Mouse (Mus musculus) intestine, postnatal 0 days (tissue): ENCODE results near the gene Tcp11l2. TPM values are rescaled to one million over a fixed set of nuclear protein-coding genes. Genes with fewer than 3 reads are reported as not detected.

Source experiments
- ATAC-seq: fragments of 200-750 bp; cut with Nextera tagmentation; 2 replicates; pipeline ENCODE4 v1.8.0; 2017; ENCODE audit warnings: mild to moderate bottlenecking, moderate TSS enrichment, moderate library complexity
- H3K27ac ChIP-seq: fragments of 300-500 bp; sonication (generic); 2 replicates; pipeline ENCODE4 v1.5.1; 2014; ENCODE audit warnings: mild to moderate bottlenecking, low read depth, low read length, moderate library complexity
- H3K27me3 ChIP-seq: fragments of 300-500 bp; sonication (generic); replicated peaks from 2 replicates; pipeline ENCODE4 v1.6.1; 2014; ENCODE audit warnings: low read length, mixed read lengths; ENCODE audit not compliant: control insufficient read depth, insufficient read depth
- H3K36me3 ChIP-seq: fragments of 300-500 bp; sonication (generic); 2 replicates; pipeline ENCODE4 v1.6.1; 2014; ENCODE audit warnings: mild to moderate bottlenecking, moderate library complexity; ENCODE audit not compliant: control insufficient read depth, insufficient read depth
- H3K4me1 ChIP-seq: fragments of 300-500 bp; sonication (generic); replicated peaks from 2 replicates; pipeline ENCODE4 v1.6.1; 2014; ENCODE audit warnings: antibody characterized with exemption, low read length, mixed read lengths; ENCODE audit not compliant: control insufficient read depth, insufficient read depth
- H3K4me2 ChIP-seq: fragments of 300-500 bp; sonication (generic); replicated peaks from 2 replicates; pipeline ENCODE4 v1.6.1; 2014; ENCODE audit warnings: low read depth, mild to moderate bottlenecking, moderate library complexity
- H3K4me3 ChIP-seq: fragments of 300-500 bp; sonication (generic); 2 replicates; pipeline ENCODE4 v1.5.1; 2014; ENCODE audit warnings: low read depth, low read length
- H3K9ac ChIP-seq: fragments of 300-500 bp; sonication (generic); 2 replicates; pipeline ENCODE4 v1.6.1; 2014; ENCODE audit warnings: mild to moderate bottlenecking, low read depth, low read length
- H3K9me3 ChIP-seq: fragments of 300-500 bp; sonication (generic); 2 replicates; pipeline ENCODE4 v1.6.1; 2016; ENCODE audit warnings: mixed run types; ENCODE audit not compliant: control insufficient read depth
- CTCF ChIP-seq: sonication (generic); IDR thresholded peaks from 2 replicates; pipeline ENCODE4 v1.5.1; 2016; ENCODE audit warnings: low read depth, mild to moderate bottlenecking, control low read depth, antibody characterized with exemption, moderate library complexity
- WGBS: fragments of 180-500 bp; shearing (Covaris S2); extraction: QIAGEN DNeasy Blood & Tissue Kit; methylation state at CpG from one replicate; pipeline ENCODE4 v1.1.7; 2014; 5-methylcytosine and 5-hydroxymethylcytosine counted together
- polyA plus RNA-seq: library from polyadenylated mRNA; unstranded; fragments of >200 nt; fragmentation: Nextera tagmentation; extraction: Ambion mirVana; gene quantifications from 2 replicates; pipeline ENCODE4 v1.2.1, GENCODE M21; 2015

Tcp11l2 gene
- polyA plus RNA-seq, 1 experiment from 2014 or later = 8.2 TPM

DNA sequence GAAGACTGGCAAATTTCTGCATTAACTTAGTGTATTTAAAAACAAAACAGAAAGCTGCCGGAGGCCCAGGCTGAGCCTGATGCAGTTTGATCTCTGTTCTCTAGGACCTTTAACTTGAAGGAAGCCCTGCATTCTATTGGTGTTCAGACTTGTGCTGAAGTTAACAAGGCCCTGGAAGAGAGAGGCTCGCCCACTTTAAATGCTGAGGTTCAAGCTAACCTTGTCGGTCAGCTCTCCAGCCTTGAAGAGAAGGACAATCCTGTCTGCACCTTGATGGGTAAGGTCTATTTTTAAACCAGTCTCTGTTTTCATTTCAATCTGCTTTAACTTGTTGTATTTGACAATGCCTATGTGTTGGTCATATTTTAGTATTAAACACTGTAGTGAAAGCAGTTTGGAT is 31.9 kb downstream of the Tcp11l2 start:
- Histone ChIP-seq H3K4me1 (no peaks in the 10 kb centered on the region), H3K27me3 (no peaks in the 10 kb centered on the region), H3K4me2 (no peak overlapping the region), H3K36me3 (0 out of 2 replicates have a peak, but pooled peaks cover 9% of the 10 kb centered on the region), H3K9me3 (no peaks in the 10 kb centered on the region), H3K9ac (no peak overlapping the region), H3K4me3 (no peak overlapping the region), H3K27ac (no peak overlapping the region)
- no peak for TF ChIP-seq CTCF
- ATAC-seq = no peak
- 79% methylated on average over 3 of the region's 3 CpGs for WGBS

DNA sequence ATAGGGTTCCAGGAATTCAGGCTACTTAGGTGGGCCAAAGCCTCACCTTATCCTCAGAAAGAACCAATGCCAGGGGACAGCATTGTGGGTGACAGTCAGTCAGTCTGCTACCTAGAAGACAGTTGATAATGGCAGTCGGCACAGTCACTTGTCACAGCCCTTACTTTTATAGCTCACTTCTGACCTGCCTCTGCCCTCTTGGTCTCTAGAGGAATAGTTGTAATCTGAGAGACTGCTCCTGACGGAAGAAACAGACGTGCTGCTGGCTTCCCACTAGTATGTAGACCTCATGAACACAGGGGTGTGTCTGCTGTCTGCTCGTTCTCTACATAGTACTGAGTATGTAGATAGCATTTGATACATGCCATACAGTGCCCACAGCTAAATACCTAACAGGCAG is 33.9 kb downstream of the Tcp11l2 start:
- no peaks in the 10 kb centered on the region for H3K27me3 ChIP-seq
- no peak for TF ChIP-seq CTCF
- no peaks in the 10 kb centered on the region for H3K9me3 ChIP-seq
- peak; percentile 31; the same call in 1 of the 2 replicates for ATAC-seq
- no peaks in the 10 kb centered on the region for H3K4me1 ChIP-seq
- H3K4me3 ChIP-seq = no peak overlapping the region
- H3K36me3 ChIP-seq = 0 out of 2 replicates have a peak, but pooled peaks cover 5% of the 10 kb centered on the region
- no peak overlapping the region for H3K4me2 ChIP-seq
- no peak overlapping the region for H3K27ac ChIP-seq
- WGBS = 33% methylated on average over 4 of the region's 4 CpGs
- H3K9ac ChIP-seq = no peak overlapping the region; the same call in 1 of the 2 replicates

DNA sequence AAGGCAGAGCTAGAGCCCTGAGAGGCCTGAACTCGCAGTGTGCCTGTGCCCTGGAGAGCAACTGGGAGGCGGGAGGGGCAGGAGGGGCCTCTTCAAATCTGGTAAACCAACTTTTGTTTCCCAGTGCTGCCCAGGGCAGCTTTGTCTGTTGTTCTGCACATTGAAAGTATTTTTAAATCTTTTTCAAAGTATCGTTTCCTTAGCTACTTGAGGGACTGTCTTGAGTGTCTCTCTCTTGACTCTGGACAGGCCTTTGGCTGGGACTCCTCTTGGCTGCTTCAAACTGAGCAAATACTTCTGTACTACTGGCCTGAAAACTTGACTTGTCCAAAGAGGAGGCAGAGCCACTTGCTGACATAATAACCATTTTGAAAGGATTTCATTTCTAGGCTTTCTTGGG is 34.4 kb downstream of the Tcp11l2 start:
- no peak for ATAC-seq
- TF ChIP-seq CTCF = no peak
- 0 out of 2 replicates have a peak, but pooled peaks cover under 1% of the 10 kb centered on the region for H3K36me3 ChIP-seq
- H3K9me3 ChIP-seq = no peaks in the 10 kb centered on the region
- H3K27me3 ChIP-seq = no peaks in the 10 kb centered on the region
- H3K4me3 ChIP-seq = no peak overlapping the region
- H3K27ac ChIP-seq = no peak overlapping the region
- H3K4me1 ChIP-seq = no peaks in the 10 kb centered on the region
- WGBS = 68% methylated on average over 3 of the region's 3 CpGs
- H3K4me2 ChIP-seq = no peak overlapping the region
- no peak overlapping the region for H3K9ac ChIP-seq

- H3K9me3 ChIP-seq = no peaks in the 10 kb centered on the region
- 52% methylated on average over 3 of the region's 3 CpGs for WGBS
- no peak overlapping the region for H3K9ac ChIP-seq
- no peaks in the 10 kb centered on the region for H3K36me3 ChIP-seq
- no peak overlapping the region for H3K4me3 ChIP-seq
- no peaks in the 10 kb centered on the region for H3K4me1 ChIP-seq
- H3K27ac ChIP-seq = no peak overlapping the region
- no peak overlapping the region for H3K4me2 ChIP-seq
- no peak for TF ChIP-seq CTCF
- no peak for ATAC-seq
- H3K27me3 ChIP-seq = no peaks in the 10 kb centered on the region
These were observed 35.2 kb downstream of the Tcp11l2 start for GRCm38 (mm10) chr10:84611664-84612063.

- Histone ChIP-seq H3K27me3 (no peaks in the 10 kb centered on the region), H3K4me1 (no peaks in the 10 kb centered on the region), H3K4me2 (no peak overlapping the region), H3K9me3 (no peaks in the 10 kb centered on the region), H3K36me3 (no peaks in the 10 kb centered on the region), H3K27ac (no peak overlapping the region), H3K4me3 (no peak overlapping the region), H3K9ac (no peak overlapping the region)
- no peak for TF ChIP-seq CTCF
- no peak for ATAC-seq
- 76% methylated on average over 2 of the region's 2 CpGs for WGBS
These were observed 35.9 kb downstream of the Tcp11l2 start for GRCm38 (mm10) chr10:84612281-84612680.

DNA sequence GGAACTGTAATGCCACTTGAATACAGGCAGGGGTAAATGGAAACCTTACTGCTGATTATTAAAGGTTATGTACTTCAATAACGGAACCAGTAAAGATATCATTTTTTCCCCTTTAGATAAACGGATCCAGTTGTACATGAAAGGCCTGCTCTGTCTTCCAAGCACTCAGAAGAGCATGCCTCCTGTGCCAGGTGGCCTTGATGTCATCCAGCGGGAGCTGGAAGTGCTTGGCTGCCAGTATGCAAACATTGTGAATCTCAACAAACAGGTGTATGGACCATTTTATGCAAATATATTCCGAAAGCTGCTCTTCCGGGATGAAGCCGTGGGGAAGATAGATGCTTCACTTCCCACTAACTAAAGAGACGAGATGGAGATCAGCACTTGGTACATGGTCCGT is 36.9 kb downstream of the Tcp11l2 start:
- H3K9ac ChIP-seq = no peak overlapping the region
- H3K4me1 ChIP-seq = no peaks in the 10 kb centered on the region
- 80% methylated on average over 8 of the region's 8 CpGs for WGBS
- no peak overlapping the region for H3K27ac ChIP-seq
- no peak overlapping the region for H3K4me2 ChIP-seq
- no peaks in the 10 kb centered on the region for H3K27me3 ChIP-seq
- no peaks in the 10 kb centered on the region for H3K9me3 ChIP-seq
- TF ChIP-seq CTCF = no peak
- H3K36me3 ChIP-seq = no peaks in the 10 kb centered on the region
- H3K4me3 ChIP-seq = no peak overlapping the region
- no peak for ATAC-seq

DNA sequence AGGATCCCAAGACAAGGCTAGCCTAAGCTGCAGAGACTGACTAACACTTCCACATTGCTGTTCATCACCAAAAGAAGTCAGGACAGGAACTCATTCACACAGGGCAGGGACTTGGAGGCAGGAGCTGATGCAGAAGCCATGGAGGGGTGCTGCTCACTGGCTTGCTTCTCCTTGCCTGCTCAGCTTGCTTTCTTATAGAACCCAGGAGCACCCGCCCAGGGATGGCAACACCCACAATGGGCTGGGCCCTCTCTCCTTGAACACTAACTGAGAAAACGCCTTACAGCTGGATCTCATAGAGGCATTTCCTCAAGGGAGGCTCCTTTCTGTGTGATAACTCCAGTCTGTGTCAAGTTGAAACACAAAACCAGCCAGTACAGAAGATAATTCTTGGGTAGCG is 38.6 kb downstream of the Tcp11l2 start:
- Histone ChIP-seq H3K27me3 (no peaks in the 10 kb centered on the region), H3K4me1 (no peaks in the 10 kb centered on the region), H3K9ac (no peak overlapping the region), H3K27ac (no peak overlapping the region), H3K36me3 (no peaks in the 10 kb centered on the region), H3K4me2 (no peak overlapping the region), H3K9me3 (no peaks in the 10 kb centered on the region), H3K4me3 (no peak overlapping the region)
- no peak for ATAC-seq
- WGBS = 68% methylated on average over 3 of the region's 3 CpGs
- TF ChIP-seq CTCF = no peak
